Mouse (Mus musculus) liver, embryonic 13.5 days (tissue): ENCODE results near the gene Ms4a18. TPM values are rescaled to one million over a fixed set of nuclear protein-coding genes. Genes with fewer than 3 reads are reported as not detected.

ENCODE experiments used
- ATAC-seq: fragments of 200-750 bp; cut with Nextera tagmentation; 2 replicates; pipeline ENCODE4 v1.8.0; 2017; ENCODE audit warnings: low read depth, mild to moderate bottlenecking, moderate number of reproducible peaks, moderate library complexity
- DNase-seq: peaks from one replicate; pipeline ENCODE4 v3.0.0; 2022
- H3K27ac ChIP-seq: fragments of 300-500 bp; sonication (generic); 2 replicates; pipeline ENCODE4 v1.5.1; 2015; ENCODE audit warnings: moderate library complexity, mild to moderate bottlenecking, inconsistent platforms
- H3K27me3 ChIP-seq: fragments of 300-500 bp; sonication (generic); 2 replicates; pipeline ENCODE4 v1.6.1; 2015; ENCODE audit warnings: mild to moderate bottlenecking, inconsistent platforms
- H3K36me3 ChIP-seq: fragments of 300-500 bp; sonication (generic); 2 replicates; pipeline ENCODE4 v1.6.1; 2015; ENCODE audit warnings: mild to moderate bottlenecking, inconsistent platforms
- H3K4me1 ChIP-seq: fragments of 300-500 bp; sonication (generic); replicated peaks from 2 replicates; pipeline ENCODE4 v1.6.1; 2015; ENCODE audit warnings: inconsistent platforms
- H3K4me2 ChIP-seq: fragments of 300-500 bp; sonication (generic); 2 replicates; pipeline ENCODE4 v1.6.1; 2015; ENCODE audit warnings: inconsistent platforms, mild to moderate bottlenecking, moderate library complexity
- H3K4me3 ChIP-seq: fragments of 300-500 bp; sonication (generic); replicated peaks from 2 replicates; pipeline ENCODE4 v1.5.1; 2015; ENCODE audit warnings: mild to moderate bottlenecking, inconsistent platforms
- H3K9ac ChIP-seq: fragments of 300-500 bp; sonication (generic); 2 replicates; pipeline ENCODE4 v1.6.1; 2015; ENCODE audit warnings: mild to moderate bottlenecking, inconsistent platforms
- H3K9me3 ChIP-seq: fragments of 300-500 bp; sonication (generic); replicated peaks from 2 replicates; pipeline ENCODE4 v1.6.1; 2016; ENCODE audit warnings: inconsistent platforms
- WGBS: fragments of 180-500 bp; shearing (Covaris S2); methylation state at CpG from one replicate; pipeline ENCODE4 v1.1.7; 2015; ENCODE audit not compliant: insufficient replicate concordance; 5-methylcytosine and 5-hydroxymethylcytosine counted together
- polyA plus RNA-seq: library from polyadenylated mRNA; unstranded; fragments of >200 nt; fragmentation: Nextera tagmentation; extraction: Ambion mirVana; gene quantifications from 2 replicates; pipeline ENCODE4 v1.2.1, GENCODE M21; 2015

Ms4a18 gene
- polyA plus RNA-seq, 1 experiment from 2014 or later = not detected

- Histone ChIP-seq H3K4me2 (0 out of 2 replicates have a peak overlapping the region, but pooled peaks have one; percentile 8), H3K9me3 (no peaks in the 10 kb centered on the region), H3K36me3 (no peaks in the 10 kb centered on the region), H3K4me1 (peaks cover 4% of the 10 kb centered on the region; the same call in 1 of the 2 replicates), H3K27ac (no peak overlapping the region), H3K4me3 (no peak overlapping the region), H3K9ac (no peak overlapping the region), H3K27me3 (no peaks in the 10 kb centered on the region)
- WGBS = 18% methylated on average over 14 of the region's 14 CpGs
- no peak for DNase-seq
- ATAC-seq = no peak
Observed at GRCm38 (mm10) chr19:10983146-10983545, 34.7 kb downstream of the Ms4a18 start.

- Histone ChIP-seq H3K27me3 (no peaks in the 10 kb centered on the region), H3K27ac (no peak overlapping the region), H3K4me1 (peaks cover 4% of the 10 kb centered on the region; the same call in 1 of the 2 replicates), H3K4me2 (no peak overlapping the region), H3K36me3 (no peaks in the 10 kb centered on the region), H3K9me3 (no peaks in the 10 kb centered on the region), H3K9ac (no peak overlapping the region), H3K4me3 (no peak overlapping the region)
- ATAC-seq (no peak), DNase-seq (no peak)
- WGBS = 46% methylated on average over 5 of the region's 5 CpGs
Observed at GRCm38 (mm10) chr19:10980210-10980609, 37.6 kb downstream of the Ms4a18 start.

GRCm38 (mm10) chr19:10979184-10980168 lies 38.4 kb downstream of the Ms4a18 start:
- H3K36me3 ChIP-seq = no peaks in the 10 kb centered on the region
- no peak overlapping the region for H3K27ac ChIP-seq
- H3K9me3 ChIP-seq = no peaks in the 10 kb centered on the region
- peak overlapping the region; percentile 38 for H3K4me2 ChIP-seq
- peaks cover 4% of the 10 kb centered on the region; the same call in 1 of the 2 replicates for H3K4me1 ChIP-seq
- 6% methylated on average over 18 of the region's 18 CpGs for WGBS
- ATAC-seq (peak; percentile 55), DNase-seq (peak; percentile 61)
- no peak overlapping the region for H3K9ac ChIP-seq
- H3K27me3 ChIP-seq = no peaks in the 10 kb centered on the region
- H3K4me3 ChIP-seq = no peak overlapping the region

GRCm38 (mm10) chr19:10976318-10976717 lies 41.5 kb downstream of the Ms4a18 start:
- WGBS = 32% methylated on average over 4 of the region's 4 CpGs
- no peak overlapping the region for H3K4me3 ChIP-seq

GRCm38 (mm10) chr19:10975187-10975586 lies 42.6 kb downstream of the Ms4a18 start:
- H3K27me3 ChIP-seq = no peaks in the 10 kb centered on the region
- no peaks in the 10 kb centered on the region for H3K9me3 ChIP-seq
- ATAC-seq = no peak
- H3K9ac ChIP-seq = no peak overlapping the region
- peaks cover 4% of the 10 kb centered on the region; the same call in 1 of the 2 replicates for H3K4me1 ChIP-seq
- DNase-seq = no peak
- 54% methylated on average over 2 of the region's 2 CpGs for WGBS
- H3K36me3 ChIP-seq = no peaks in the 10 kb centered on the region
- no peak overlapping the region for H3K4me2 ChIP-seq
- no peak overlapping the region for H3K4me3 ChIP-seq
- H3K27ac ChIP-seq = no peak overlapping the region

More at GRCm38 (mm10) chr19:10976318-10976717, 41.5 kb downstream of the Ms4a18 start:
- Histone ChIP-seq H3K27me3 (no peaks in the 10 kb centered on the region), H3K4me1 (peaks cover 4% of the 10 kb centered on the region; the same call in 1 of the 2 replicates), H3K9me3 (no peaks in the 10 kb centered on the region), H3K9ac (no peak overlapping the region), H3K4me2 (no peak overlapping the region), H3K27ac (no peak overlapping the region), H3K36me3 (no peaks in the 10 kb centered on the region)
- no peak for DNase-seq
- no peak for ATAC-seq

- DNase-seq (no peak), ATAC-seq (no peak)
- H3K4me2 ChIP-seq = no peak within 1 kb of the TSS
- H3K27ac ChIP-seq = no peak within 1 kb of the TSS
- 34% methylated on average over 4 of the region's 4 CpGs for WGBS
- no peaks in the 10 kb centered on the region for H3K27me3 ChIP-seq
- H3K36me3 ChIP-seq = no peaks in the 10 kb centered on the region
- peaks cover under 1% of the 10 kb centered on the region; the same call in 1 of the 2 replicates for H3K4me1 ChIP-seq
- H3K9me3 ChIP-seq = no peaks in the 10 kb centered on the region
- H3K9ac ChIP-seq = no peak within 1 kb of the TSS
- H3K4me3 ChIP-seq = no peak within 1 kb of the TSS
Observed at GRCm38 (mm10) chr19:10974238-10974865, 43.5 kb downstream of the Ms4a18 start, which contains the start of gene Ms4a10. TSS of gene Ms4a10 (minus strand) at chr19:10974670.

GRCm38 (mm10) chr19:10973187-10973586 lies 44.6 kb downstream of the Ms4a18 start:
- ATAC-seq = no peak
- H3K9me3 ChIP-seq = no peaks in the 10 kb centered on the region
- 40% methylated on average over 2 of the region's 2 CpGs for WGBS
- no peaks in the 10 kb centered on the region for H3K27me3 ChIP-seq
- no peak overlapping the region for H3K27ac ChIP-seq
- H3K4me2 ChIP-seq = no peak overlapping the region
- H3K4me1 ChIP-seq = no peaks in the 10 kb centered on the region
- H3K4me3 ChIP-seq = no peak overlapping the region
- no peaks in the 10 kb centered on the region for H3K36me3 ChIP-seq
- DNase-seq = no peak
- no peak overlapping the region for H3K9ac ChIP-seq

GRCm38 (mm10) chr19:10972660-10973059 lies 45.2 kb downstream of the Ms4a18 start:
- ATAC-seq (no peak), DNase-seq (no peak)
- Histone ChIP-seq H3K9ac (no peak overlapping the region), H3K36me3 (no peaks in the 10 kb centered on the region), H3K4me2 (no peak overlapping the region), H3K27me3 (no peaks in the 10 kb centered on the region), H3K9me3 (no peaks in the 10 kb centered on the region), H3K4me3 (no peak overlapping the region), H3K27ac (no peak overlapping the region), H3K4me1 (no peaks in the 10 kb centered on the region)
- 62% methylated on average over 3 of the region's 3 CpGs for WGBS

GRCm38 (mm10) chr19:10970457-10970856 lies 47.4 kb downstream of the Ms4a18 start:
- WGBS = 21% methylated on average over 3 of the region's 3 CpGs
- H3K9ac ChIP-seq = no peak overlapping the region
- H3K27ac ChIP-seq = no peak overlapping the region
- H3K4me1 ChIP-seq = no peaks in the 10 kb centered on the region
- H3K36me3 ChIP-seq = no peaks in the 10 kb centered on the region
- DNase-seq = no peak
- no peak overlapping the region for H3K4me3 ChIP-seq
- no peak for ATAC-seq
- H3K4me2 ChIP-seq = no peak overlapping the region
- H3K27me3 ChIP-seq = no peaks in the 10 kb centered on the region
- no peaks in the 10 kb centered on the region for H3K9me3 ChIP-seq

GRCm38 (mm10) chr19:10968578-10968977 lies 49.3 kb downstream of the Ms4a18 start:
- no peaks in the 10 kb centered on the region for H3K27me3 ChIP-seq
- H3K9me3 ChIP-seq = no peaks in the 10 kb centered on the region
- no peak overlapping the region for H3K27ac ChIP-seq
- no peaks in the 10 kb centered on the region for H3K36me3 ChIP-seq
- no peaks in the 10 kb centered on the region for H3K4me1 ChIP-seq
- H3K9ac ChIP-seq = no peak overlapping the region
- no peak overlapping the region for H3K4me2 ChIP-seq
- DNase-seq = no peak
- 75% methylated on average over 7 of the region's 7 CpGs for WGBS
- no peak overlapping the region for H3K4me3 ChIP-seq
- no peak for ATAC-seq

GRCm38 (mm10) chr19:10965721-10966120 lies 52.1 kb downstream of the Ms4a18 start:
- no peak overlapping the region for H3K4me2 ChIP-seq
- no peak for ATAC-seq
- no peak overlapping the region for H3K27ac ChIP-seq
- WGBS = 65% methylated on average over 7 of the region's 7 CpGs
- H3K9me3 ChIP-seq = no peaks in the 10 kb centered on the region
- no peaks in the 10 kb centered on the region for H3K4me1 ChIP-seq
- H3K9ac ChIP-seq = no peak overlapping the region
- no peaks in the 10 kb centered on the region for H3K36me3 ChIP-seq
- no peak for DNase-seq
- H3K4me3 ChIP-seq = no peak overlapping the region
- H3K27me3 ChIP-seq = no peaks in the 10 kb centered on the region; the same call in 1 of the 2 replicates
